Mouse (Mus musculus) right cerebral cortex, postnatal 10 days (tissue): ENCODE data around the gene Nfe2.

Experiments
- DNase-seq, 2 experiments: peaks; one replicate each; pipeline ENCODE4 v3.0.0; 2021; ENCODE audit warnings: low spot score in 2 of 2

The Nfe2 gene

GRCm38 (mm10) chr15:103290843-103291242 lies 32.6 kb upstream of the Nfe2 start:
- no peak for DNase-seq

GRCm38 (mm10) chr15:103290417-103290816 lies 32.2 kb upstream of the Nfe2 start:
- no peak for DNase-seq

- DNase-seq, result no peak
These were observed 31.4 kb upstream of the Nfe2 start for GRCm38 (mm10) chr15:103289600-103289999.

GRCm38 (mm10) chr15:103285778-103286417 lies 27.7 kb upstream of the Nfe2 start:
- DNase-seq, result peak; percentile 80 to 83

GRCm38 (mm10) chr15:103284647-103285046 lies 26.4 kb upstream of the Nfe2 start:
- DNase-seq, result peak; percentile 24 to 38

GRCm38 (mm10) chr15:103284066-103284465 lies 25.9 kb upstream of the Nfe2 start:
- DNase-seq, result peak; percentile 37 to 49

GRCm38 (mm10) chr15:103281465-103282205 lies 23.4 kb upstream of the Nfe2 start:
- no peak for DNase-seq

GRCm38 (mm10) chr15:103280817-103281464 lies 22.7 kb upstream of the Nfe2 start:
- no peak for DNase-seq

- DNase-seq, result no peak
These were observed 21.5 kb upstream of the Nfe2 start for GRCm38 (mm10) chr15:103279750-103280149.

GRCm38 (mm10) chr15:103277949-103278348 lies 19.7 kb upstream of the Nfe2 start:
- DNase-seq, result no peak

- peak in 1 of 2 experiments; percentile 22 for DNase-seq
These were observed 17.7 kb upstream of the Nfe2 start for GRCm38 (mm10) chr15:103275943-103276342.

- DNase-seq, result peak; percentile 98 to 100
These were observed 14.4 kb upstream of the Nfe2 start, which contains the start of gene Copz1 for GRCm38 (mm10) chr15:103272419-103273279. Gene Copz1, plus strand, starts transcription at chr15:103272714.

- DNase-seq, result no peak
These were observed 10.7 kb upstream of the Nfe2 start for GRCm38 (mm10) chr15:103268903-103269302.

GRCm38 (mm10) chr15:103264794-103265193 lies 6.6 kb upstream of the Nfe2 start:
- DNase-seq, result no peak

GRCm38 (mm10) chr15:103259989-103260388 lies 1.8 kb upstream of the Nfe2 start:
- no peak for DNase-seq

- DNase-seq, result no peak
These were observed 959 bp upstream of the Nfe2 start for GRCm38 (mm10) chr15:103259162-103259561.

- DNase-seq, result no peak
These were observed 1.8 kb downstream of the Nfe2 start for GRCm38 (mm10) chr15:103256210-103256986.

GRCm38 (mm10) chr15:103255169-103255568 lies 3.0 kb downstream of the Nfe2 start:
- no peak for DNase-seq

GRCm38 (mm10) chr15:103253352-103253751 lies 4.9 kb downstream of the Nfe2 start:
- no peak for DNase-seq

GRCm38 (mm10) chr15:103252660-103253059 lies 5.5 kb downstream of the Nfe2 start:
- DNase-seq, result no peak

GRCm38 (mm10) chr15:103251595-103251994 lies 6.6 kb downstream of the Nfe2 start:
- peak in 1 of 2 experiments; percentile 15 for DNase-seq
